Mouse (Mus musculus): ENCODE measurements around the gene Pbxip1.

Pbxip1 gene

GRCm38 (mm10) chr3:89435041-89435440 lies 1.5 kb upstream of the Pbxip1 start:
- DNase-seq: no peak

GRCm38 (mm10) chr3:89437269-89437668 lies 763 bp downstream of the Pbxip1 start:
- DNase-seq: peak; percentile 40

- no peak for DNase-seq
Measured at GRCm38 (mm10) chr3:89440691-89441090, 4.2 kb downstream of the Pbxip1 start.

GRCm38 (mm10) chr3:89448720-89449537 lies 12.4 kb downstream of the Pbxip1 start:
- peak; percentile 25 for DNase-seq

GRCm38 (mm10) chr3:89449541-89449940 lies 13.0 kb downstream of the Pbxip1 start:
- peak; percentile 84 for DNase-seq

GRCm38 (mm10) chr3:89451916-89452315 lies 15.4 kb downstream of the Pbxip1 start:
- peak; percentile 78 for DNase-seq

GRCm38 (mm10) chr3:89454401-89455177 lies 18.1 kb downstream of the Pbxip1 start, which contains the start of gene Pmvk:
Gene Pmvk, plus strand, starts transcription at chr3:89454541.
- no peak for DNase-seq

GRCm38 (mm10) chr3:89455786-89456285 lies 19.3 kb downstream of the Pbxip1 start:
- no peak for DNase-seq

GRCm38 (mm10) chr3:89456726-89457665 lies 20.5 kb downstream of the Pbxip1 start:
- peak; percentile 90 for DNase-seq

GRCm38 (mm10) chr3:89458372-89458964 lies 22.0 kb downstream of the Pbxip1 start:
- DNase-seq: no peak

GRCm38 (mm10) chr3:89458965-89459807 lies 22.7 kb downstream of the Pbxip1 start:
- peak; percentile 97 for DNase-seq

GRCm38 (mm10) chr3:89468268-89468667 lies 31.8 kb downstream of the Pbxip1 start:
- DNase-seq: no peak

GRCm38 (mm10) chr3:89472280-89472679 lies 35.8 kb downstream of the Pbxip1 start:
- DNase-seq: no peak

GRCm38 (mm10) chr3:89473838-89474237 lies 37.3 kb downstream of the Pbxip1 start:
- no peak for DNase-seq

GRCm38 (mm10) chr3:89479055-89479454 lies 42.5 kb downstream of the Pbxip1 start:
- DNase-seq: no peak

- DNase-seq: peak; percentile 56
Measured at GRCm38 (mm10) chr3:89481488-89481887, 45.0 kb downstream of the Pbxip1 start.

GRCm38 (mm10) chr3:89482249-89482648 lies 45.7 kb downstream of the Pbxip1 start:
- no peak for DNase-seq

- DNase-seq: peak; percentile 87
Measured at GRCm38 (mm10) chr3:89484766-89485524, 48.4 kb downstream of the Pbxip1 start.

GRCm38 (mm10) chr3:89486111-89486510 lies 49.6 kb downstream of the Pbxip1 start:
- no peak for DNase-seq
